Mouse (Mus musculus) layer of hippocampus, postnatal 10 days (tissue): ENCODE results near the gene Krt18. TPM values are rescaled to one million over a fixed set of nuclear protein-coding genes. Genes with fewer than 3 reads are reported as not detected.

Experiments
- DNase-seq, 2 experiments: peaks; one replicate each; pipeline ENCODE4 v3.0.0; 2021; ENCODE audit warnings: low spot score in 2 of 2
- total RNA-seq, 2 experiments: library from RNA; stranded (reverse); gene quantifications; 2 replicates each; pipeline ENCODE4 v1.2.3; 2021

Krt18 gene
- total RNA-seq, 2 experiments from 2014 or later = 0.85 to 1.6 TPM

- no peak for DNase-seq
These were observed 17.3 kb upstream of the Krt18 start for GRCm38 (mm10) chr15:102010569-102011245.

- no peak for DNase-seq
These were observed 15.7 kb upstream of the Krt18 start for GRCm38 (mm10) chr15:102012260-102012765.

GRCm38 (mm10) chr15:102013651-102014050, 14.3 kb upstream of the Krt18 start:
- DNase-seq = no peak

DNA sequence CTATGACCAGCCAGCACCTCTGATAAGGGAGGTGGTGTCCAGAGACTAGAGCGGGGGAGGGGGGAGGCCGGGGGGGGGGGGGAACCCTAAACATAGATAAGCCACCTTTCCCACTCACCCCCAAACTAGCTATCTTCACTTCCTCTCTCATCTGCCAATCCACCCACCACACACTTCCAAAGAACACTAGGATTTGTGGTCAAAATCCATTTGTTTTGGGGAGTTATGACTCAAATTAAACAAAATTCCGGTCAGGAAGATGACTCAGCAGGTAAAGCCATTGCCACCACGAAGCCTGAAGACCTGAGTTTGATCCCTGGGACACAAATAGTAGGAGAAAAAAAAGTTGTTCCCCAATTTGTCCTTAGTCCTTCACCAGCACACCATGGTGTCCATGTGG, 13.1 kb upstream of the Krt18 start:
- DNase-seq = no peak

- DNase-seq = no peak
These were observed 11.9 kb upstream of the Krt18 start for GRCm38 (mm10) chr15:102016096-102016495.

DNA sequence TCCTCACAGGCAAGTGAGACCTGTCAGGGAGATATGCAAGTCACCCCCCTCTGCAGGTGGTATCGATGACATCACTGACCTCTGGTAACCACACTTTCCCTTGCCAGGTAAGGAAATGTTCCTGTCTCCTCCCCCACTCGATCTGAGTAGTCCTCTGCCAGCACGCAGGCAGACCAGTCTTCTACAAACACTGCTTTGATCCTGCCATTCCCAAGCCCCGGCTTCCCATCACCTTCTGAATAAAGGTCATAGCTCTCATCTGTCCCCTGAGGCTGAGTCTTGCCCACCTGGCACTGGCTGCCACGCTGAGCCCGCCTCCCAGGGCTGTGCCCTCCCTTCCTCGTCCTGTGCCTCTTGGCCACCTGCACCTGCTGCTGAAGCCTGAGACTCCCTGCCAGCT, 11.2 kb upstream of the Krt18 start:
- no peak for DNase-seq

- DNase-seq = no peak
These were observed 10.0 kb upstream of the Krt18 start for GRCm38 (mm10) chr15:102017918-102018463.

DNA sequence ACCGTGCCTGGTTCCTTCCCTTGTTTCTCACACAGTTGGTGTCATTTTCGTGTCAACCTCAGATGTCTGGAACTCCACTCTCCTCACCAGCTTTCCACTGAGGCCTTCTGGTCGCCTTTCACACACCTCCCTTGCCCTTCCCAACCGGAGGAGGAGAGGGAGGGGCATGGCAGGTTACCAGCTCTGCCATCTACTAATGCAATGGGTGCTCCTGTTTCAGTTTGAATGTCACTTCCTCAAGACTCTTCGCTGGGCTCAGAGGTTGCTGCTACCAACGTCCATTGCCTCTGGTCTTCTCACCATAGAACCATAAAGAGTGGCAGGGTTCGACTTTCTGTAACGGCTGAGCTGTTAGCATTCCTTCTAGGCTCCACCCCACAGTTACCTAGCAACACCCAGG, 5.5 kb upstream of the Krt18 start:
- no peak for DNase-seq

- DNase-seq = no peak
These were observed 4.1 kb upstream of the Krt18 start for GRCm38 (mm10) chr15:102023888-102024287.

GRCm38 (mm10) chr15:102025136-102025872, 2.7 kb upstream of the Krt18 start:
- no peak for DNase-seq

GRCm38 (mm10) chr15:102026430-102026829, 1.6 kb upstream of the Krt18 start:
- DNase-seq = no peak

DNA sequence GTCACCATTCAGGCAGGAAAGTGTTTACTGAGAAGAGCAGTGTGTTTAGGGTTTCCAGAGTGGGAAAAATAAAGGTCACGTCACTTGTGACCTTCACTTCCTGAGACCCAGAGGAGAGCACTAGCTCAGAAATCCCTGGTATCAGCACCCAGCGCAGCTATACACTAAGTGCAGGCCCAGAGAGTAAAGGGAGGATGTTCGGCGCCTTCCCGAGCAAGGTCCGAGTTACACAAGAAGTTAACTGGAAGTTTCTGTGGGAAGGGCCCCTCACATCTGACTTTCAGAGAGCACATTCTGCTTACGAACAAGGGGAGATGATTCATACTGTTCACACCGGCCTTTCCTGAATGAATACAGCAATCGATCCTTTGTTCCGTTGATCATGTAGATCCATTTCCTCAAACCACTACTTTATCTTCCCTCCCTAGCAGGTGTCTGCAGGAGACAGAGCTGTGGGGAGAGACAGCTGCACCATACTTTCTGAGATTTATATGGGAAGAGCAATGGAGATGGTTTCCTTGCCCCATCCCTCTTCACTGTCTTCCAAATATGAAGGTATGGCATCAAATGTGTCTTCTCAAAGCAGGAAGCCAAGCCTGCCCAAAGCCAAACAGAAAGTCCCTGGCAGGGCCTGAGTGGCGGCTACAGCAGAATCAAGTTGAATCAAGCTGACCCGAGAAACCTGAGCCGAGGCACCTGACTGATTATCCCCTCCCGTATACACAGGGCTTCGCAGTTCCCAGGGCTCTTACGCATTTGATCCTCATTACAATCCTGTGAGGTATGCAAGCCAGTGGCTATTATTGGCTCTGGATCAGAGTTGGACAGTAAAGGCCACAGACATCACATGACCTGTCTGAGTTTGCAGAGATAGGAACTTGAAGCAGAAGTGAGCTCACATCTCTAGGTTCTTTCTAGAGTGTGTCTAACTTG, 6.4 kb downstream of the Krt18 start:
- no peak for DNase-seq

- DNase-seq = no peak
These were observed 12.3 kb downstream of the Krt18 start for GRCm38 (mm10) chr15:102040277-102040676.

DNA sequence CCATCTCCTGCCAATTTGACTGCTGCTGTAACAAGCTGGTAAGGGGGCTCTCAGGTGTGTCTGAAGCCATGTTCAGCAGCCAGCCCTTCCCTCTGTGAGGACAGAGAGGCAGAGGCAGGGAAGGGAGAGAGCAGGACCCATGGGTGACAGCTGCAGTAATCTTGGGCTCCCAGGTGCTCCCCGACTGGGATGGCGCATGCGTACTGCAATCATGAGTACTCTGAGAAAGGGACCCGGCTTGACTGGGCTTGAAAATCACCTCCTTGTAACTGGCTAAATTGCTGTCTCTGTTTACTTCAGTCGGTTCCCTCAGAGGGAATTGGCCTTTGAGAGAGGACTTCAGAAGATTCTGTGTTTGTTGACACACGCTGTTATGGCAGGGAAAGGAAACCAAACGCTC, 14.0 kb downstream of the Krt18 start:
- DNase-seq = no peak

DNA sequence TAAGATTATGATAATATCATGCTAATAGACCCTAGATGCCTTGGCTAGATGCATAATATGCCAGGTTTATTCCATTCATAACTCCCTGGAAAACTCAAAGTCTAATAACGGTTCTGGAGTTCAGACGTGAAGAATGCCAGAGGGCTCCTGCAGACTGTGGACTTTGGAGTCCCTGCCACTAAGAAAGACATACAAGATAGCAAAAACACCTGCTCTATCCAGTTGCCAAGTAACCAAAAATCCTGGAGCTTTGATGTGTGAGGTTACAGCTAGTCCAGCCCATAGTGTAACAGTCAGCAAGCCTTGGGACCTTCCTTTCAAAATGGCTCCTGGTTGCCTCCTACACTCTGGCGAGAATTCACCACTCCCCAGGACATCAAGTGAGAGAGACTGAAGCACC, 16.8 kb downstream of the Krt18 start:
- DNase-seq = no peak

- DNase-seq = no peak
These were observed 17.7 kb downstream of the Krt18 start for GRCm38 (mm10) chr15:102045691-102046090.

DNA sequence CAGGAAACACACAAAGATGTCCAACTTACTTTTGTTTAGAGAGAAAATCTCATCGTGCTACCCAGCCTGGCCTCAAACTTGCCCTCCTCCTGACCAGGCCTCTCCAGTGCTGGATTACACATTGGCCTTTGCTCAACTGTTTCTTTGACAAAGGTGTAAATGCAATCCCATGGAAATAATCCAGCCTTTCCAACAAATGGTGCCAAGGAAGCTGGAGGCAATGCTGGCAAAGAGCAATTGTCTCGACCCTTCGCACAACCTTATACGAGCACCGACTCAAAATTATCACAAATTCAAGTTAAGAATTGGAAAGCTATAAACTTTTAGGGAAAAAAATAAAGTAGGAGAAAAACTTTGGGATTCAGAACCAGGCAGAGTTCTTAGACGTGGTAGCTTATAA, 20.0 kb downstream of the Krt18 start:
- no peak for DNase-seq

GRCm38 (mm10) chr15:102049871-102050270, 21.9 kb downstream of the Krt18 start:
- DNase-seq = no peak

DNA sequence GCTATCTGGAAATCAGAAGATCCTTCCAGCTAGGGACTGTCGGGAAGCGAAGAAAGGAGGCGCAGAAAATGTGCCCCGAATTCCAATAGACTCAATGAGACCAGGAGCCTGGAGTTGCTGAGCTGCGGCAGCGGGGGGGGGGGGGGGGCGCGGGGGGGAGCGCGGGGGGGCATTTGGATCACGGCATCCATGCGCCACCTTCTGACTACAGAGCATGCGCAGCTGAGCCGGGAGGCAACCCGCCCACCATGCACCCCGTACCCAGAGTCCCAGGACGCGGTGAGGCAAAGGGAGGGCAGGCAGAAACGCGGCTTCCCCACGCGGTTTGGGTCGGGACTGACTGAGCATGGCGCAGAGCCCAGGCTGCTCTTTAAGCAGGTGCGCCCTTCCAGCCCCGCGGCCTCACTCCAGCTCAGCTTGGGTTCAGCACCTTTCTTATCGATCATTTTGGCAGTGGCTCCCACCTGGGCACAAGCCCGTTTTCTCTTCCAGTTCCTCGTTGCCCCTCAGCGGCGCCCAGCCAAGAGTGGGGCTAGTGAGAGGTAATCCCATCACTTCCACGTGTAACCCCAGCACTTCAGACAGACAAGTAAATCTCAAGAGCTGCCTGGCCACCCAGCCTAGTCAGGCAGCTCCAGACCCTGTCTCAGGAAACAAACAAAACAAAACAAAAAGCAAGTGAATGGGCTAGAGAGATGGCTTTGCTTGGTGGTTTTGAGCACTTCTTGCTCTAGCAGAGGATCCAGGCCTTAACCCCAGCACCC, 24.1 kb downstream of the Krt18 start:
- DNase-seq = peak; percentile 66 to 76

DNA sequence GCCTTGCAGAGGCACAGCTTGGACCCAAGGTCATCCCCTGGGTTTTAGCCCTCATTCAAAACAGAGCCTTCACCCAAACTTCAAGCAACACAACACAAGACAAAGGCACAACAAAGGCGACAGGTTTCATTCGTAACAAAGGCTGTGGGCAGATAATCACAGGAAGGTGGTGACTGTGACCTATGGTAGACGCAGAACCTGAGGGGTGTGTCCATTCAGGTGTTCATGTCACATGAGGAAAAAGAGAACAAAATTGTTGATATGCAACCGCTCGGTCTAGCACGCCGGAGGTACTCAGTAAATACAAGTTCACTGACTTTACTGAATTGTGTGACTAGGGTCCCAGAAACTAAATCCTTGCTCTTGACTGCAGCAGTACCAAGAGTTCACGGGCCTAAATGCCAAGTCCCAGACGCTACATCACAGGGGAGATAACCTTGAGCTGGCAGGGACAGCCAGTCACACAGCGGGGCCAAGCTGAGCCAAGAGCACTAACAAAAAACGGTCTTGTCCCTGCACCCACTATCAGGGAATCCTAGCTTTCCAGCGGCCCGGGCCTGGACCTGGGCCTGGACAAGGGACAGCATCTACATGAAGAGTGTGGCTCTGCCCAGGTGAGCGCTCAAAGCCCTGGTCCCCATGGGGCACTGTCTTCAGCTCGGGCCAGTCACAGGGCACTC, 28.7 kb downstream of the Krt18 start:
- DNase-seq = no peak
